Mouse (Mus musculus) frontal cortex, postnatal 25 days (tissue): Measurements from ENCODE around the gene Mpc1.
A peak's percentile ranks its signal among the peaks of the same experiment; 100 is the strongest.
"Not testable (repeated sequence)": the region's sequence is repeated elsewhere in the genome, so short reads cannot be mapped to it uniquely, and the experiment has no call there.

ENCODE experiments used
- DNase-seq, 2 experiments: peaks; one replicate each; pipeline ENCODE4 v3.0.0; 2022; ENCODE audit warnings: low spot score in 2 of 2

Mpc1 gene

DNA sequence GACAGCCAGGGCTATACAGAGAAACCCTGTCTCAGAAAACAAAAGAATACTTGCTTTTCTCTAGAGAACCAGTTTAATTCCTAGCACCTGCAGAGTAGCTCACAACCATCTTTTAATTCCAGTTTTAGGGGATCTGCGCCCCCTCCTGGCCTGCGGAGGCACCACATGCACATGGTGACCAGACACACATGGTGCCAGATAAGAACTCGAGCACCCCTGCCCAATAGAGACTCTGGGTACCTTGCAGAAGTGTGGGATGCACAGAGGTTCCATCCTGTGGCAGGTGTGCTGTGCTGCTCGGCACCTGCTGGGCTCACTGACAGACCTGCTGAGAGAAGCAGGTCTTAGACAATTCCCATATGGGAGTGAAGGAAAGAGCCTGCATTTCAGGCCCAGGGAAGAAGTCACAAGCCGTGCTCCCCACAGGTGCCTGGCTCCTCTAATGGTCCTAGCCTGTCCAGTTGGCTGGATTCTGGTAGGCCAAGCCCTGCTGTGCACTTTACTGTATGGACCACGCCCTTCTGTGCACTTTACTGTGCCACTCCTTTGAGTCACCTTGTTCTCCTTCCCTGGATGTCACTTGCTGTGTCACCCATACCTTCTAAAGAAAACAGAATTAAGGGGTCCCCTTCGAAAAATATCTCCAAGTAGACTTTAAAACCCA is 45.9 kb downstream of the Mpc1 start:
- DNase-seq, result no peak

DNA sequence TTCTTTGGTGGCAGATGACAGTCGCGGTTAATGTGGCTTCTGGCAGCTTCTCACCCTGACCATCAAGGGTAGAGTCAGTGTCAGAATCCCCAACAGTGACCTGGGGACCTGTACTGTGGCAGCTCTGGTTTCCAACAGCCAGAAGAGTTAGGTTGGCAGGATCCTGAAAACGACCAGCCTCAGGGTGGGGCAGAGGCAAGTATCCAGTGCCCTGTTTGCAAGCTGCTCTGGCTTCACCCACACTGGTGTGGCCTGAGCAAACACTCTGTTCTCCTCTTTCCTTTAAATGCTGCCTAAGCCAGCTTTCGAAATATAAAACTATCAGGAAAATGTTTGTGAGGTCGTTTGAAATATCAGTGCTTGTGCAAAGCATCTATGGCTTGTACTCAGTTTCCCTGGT is 47.9 kb downstream of the Mpc1 start:
- DNase-seq, result no peak

DNA sequence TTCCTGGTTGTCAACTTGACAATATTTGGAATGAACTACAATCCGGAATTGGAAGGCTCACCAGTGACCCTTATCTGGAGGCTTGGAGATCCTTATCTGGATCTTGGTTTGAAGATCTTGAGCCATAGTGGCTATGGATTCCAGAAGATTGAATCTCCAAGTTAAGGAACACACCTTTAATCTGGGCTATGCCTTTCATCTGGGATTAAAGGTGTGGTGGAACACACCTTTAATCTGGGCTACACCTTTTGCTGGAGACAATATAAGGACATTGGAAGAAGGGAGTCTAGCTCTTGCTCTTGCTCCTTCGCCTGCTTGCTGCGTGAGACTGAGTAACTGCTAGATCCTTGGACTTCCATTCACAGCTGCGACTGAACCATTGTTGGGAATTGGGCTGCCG is 54.5 kb downstream of the Mpc1 start, which contains the start of gene Prr18:
Gene Prr18, plus strand, starts transcription at position 301 of the 400 bp plus-strand sequence.
- not testable (repeated sequence) for DNase-seq

DNA sequence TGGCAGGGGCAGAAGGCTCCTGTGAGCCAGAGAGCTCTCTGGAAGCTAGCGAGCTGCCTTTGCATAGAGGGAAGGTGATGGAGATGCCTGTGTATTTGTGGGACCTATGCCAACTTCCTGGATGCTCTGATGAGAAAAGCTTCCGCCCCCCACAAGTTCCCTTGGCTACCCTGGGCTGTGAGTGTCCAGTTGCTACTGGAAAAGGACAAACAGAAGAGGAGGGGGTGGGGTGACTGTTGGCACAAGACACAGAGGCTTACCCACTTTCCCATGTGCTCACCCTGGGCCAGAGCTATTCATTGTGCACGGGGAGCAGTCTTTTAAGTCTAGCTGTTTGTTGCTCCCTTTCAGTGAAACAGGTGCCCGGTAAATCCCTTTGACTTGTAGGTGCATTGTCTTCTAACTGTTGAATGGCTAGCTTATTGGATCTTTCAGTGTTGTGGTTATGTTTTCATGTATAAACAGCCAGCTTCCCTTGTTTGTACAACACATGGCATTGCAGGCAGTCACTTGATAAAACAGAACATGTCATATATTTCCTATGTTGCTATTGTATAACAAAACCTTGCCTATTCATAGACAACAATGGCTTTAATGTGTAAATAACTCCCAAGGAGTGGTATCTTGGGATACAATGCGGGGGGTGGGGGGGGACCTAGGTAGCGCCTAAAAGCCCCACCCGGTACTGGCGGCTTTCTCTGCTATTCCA is 57.1 kb downstream of the Mpc1 start:
- no peak for DNase-seq

DNA sequence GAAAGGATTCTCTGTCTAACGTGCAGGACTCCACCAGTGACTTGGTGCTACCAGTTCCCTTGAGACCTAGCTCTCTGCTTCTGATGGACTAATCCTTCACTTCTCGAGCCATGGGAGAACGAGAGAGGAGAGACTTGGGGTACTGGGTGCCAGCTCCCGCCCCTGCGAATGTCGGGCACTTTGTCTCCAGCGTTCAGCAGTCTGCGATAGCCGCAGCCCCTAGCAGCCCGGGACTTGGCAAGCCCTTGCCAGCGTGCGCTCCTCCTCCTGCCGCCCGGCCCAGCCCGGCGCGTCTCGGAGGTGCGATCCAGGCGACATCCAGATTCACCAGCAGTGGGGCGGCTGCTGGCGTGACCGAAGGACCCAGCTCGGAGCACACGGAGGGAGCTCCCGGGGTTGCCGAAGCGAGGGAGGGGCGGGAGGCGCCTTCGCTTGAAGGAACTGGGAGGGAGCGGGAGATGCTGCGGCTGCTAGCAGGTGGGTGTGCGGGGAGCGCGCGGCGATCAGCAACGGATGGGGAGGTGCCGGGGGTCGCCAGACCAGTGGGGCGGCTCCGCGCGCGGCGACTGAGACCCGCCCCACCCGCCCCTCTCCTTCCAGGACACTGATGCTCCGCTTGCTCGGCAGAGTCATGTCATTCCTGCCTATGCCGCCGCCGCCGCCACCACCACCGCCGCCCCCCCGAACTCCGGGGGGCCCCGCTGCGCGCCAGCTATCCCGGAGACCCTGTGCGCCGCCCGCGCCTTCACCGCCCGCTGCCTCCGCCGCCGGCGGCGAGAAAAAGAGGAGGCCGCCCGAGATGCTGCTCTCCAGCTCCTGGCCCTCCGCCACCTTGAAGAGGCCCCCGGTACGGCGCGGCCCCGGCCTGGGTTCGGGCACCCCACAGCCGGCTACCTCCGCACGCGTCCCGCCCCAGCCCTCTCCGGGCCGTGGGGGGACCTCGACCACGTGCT is 58.0 kb downstream of the Mpc1 start:
- DNase-seq, result peak; percentile 41 to 43

DNA sequence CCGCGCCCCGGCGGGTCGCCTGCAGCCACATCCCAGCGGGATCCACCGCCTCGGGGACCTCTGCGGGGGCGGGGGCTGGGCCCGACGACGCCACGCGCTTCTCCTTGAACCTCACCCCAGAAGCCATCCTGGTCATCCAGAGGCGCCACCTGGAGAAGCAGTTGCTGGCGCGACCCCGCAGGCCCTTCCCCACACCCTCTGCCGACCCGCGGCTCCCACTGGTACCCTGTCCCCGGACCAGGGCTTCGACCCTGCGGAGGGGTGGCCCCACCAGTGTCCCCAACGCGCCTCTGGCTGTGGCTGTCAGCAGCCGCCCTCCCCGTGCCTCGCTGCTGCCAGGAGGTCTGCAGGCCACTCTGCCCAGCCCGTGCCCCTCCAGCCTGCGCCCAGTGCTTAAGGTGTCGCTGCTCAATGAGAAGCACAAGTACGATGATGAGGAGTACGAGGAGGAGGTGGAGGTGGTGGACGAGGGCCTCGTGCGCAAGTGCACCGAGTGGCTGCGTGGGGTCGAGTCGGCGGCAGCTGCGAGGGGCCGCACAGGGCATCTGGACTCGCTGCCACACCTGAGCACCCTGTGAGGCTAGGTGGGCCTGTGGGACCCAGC is 58.8 kb downstream of the Mpc1 start:
- DNase-seq, result no peak

DNA sequence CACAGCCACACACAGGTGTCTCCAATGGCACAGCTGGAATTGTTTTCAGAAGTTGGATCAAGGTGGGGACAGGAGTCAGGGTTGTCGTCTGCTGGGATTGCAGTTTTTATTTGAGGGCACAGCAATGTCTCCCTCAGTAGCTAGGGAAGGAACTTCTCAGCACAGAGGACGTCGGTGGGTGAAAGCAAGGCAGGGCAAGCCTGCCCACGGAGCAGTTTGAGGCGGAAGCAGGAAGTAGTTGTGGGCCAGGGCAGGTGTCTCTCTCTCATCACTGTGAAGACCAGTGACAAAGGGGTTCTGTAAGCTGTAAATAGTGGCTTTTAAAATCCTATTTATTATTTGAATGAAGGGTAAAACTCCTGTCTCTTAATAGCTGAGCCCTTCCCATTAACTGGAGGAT is 60.0 kb downstream of the Mpc1 start:
- DNase-seq, result no peak

DNA sequence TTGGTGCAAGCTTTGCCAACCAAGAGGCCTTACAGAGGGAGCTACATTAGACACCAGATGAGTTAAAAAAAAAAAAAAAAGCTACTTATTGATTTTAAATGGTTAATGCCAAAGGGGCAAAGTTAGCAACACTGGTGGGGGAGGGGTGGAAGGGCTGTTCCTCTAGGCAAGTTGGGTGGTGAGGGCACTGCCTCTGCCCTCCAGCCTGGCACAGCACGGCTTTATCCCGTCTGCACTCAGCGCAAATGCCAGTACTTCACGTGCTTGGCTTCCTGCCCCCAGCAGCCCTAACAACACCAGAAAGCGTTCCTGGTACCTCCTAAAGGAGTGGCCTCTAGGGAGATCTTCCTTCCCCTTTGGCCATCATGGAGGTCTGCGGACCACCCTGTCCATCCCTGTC is 60.7 kb downstream of the Mpc1 start:
- DNase-seq, result no peak
